Mouse (Mus musculus) E14TG2a.4 (cell line): Measurements from ENCODE around the gene Dync2h1.

Experiments used
- CTCF ChIP-seq: conservative IDR thresholded peaks from 2 replicates; pipeline ENCODE4 v1.5.1; 2014; ENCODE audit warnings: low read length
- NANOG ChIP-seq: IDR thresholded peaks from 2 replicates; pipeline ENCODE4 v1.6.1; 2014; ENCODE audit warnings: borderline replicate concordance, low read length, mixed read lengths
- POU5F1 ChIP-seq: IDR thresholded peaks from 2 replicates; pipeline ENCODE4 v1.6.1; 2014; ENCODE audit warnings: low read length, borderline replicate concordance

GRCm38 (mm10) chr9:7101361-7101760 is 82.9 kb downstream of the Dync2h1 start:
- TF ChIP-seq CTCF (no peak), NANOG (no peak; the same call in 1 of the 2 replicates), POU5F1 (no peak)
